ENCODE assay signal across 8 mouse cellular contexts in the genomic region with DNA sequence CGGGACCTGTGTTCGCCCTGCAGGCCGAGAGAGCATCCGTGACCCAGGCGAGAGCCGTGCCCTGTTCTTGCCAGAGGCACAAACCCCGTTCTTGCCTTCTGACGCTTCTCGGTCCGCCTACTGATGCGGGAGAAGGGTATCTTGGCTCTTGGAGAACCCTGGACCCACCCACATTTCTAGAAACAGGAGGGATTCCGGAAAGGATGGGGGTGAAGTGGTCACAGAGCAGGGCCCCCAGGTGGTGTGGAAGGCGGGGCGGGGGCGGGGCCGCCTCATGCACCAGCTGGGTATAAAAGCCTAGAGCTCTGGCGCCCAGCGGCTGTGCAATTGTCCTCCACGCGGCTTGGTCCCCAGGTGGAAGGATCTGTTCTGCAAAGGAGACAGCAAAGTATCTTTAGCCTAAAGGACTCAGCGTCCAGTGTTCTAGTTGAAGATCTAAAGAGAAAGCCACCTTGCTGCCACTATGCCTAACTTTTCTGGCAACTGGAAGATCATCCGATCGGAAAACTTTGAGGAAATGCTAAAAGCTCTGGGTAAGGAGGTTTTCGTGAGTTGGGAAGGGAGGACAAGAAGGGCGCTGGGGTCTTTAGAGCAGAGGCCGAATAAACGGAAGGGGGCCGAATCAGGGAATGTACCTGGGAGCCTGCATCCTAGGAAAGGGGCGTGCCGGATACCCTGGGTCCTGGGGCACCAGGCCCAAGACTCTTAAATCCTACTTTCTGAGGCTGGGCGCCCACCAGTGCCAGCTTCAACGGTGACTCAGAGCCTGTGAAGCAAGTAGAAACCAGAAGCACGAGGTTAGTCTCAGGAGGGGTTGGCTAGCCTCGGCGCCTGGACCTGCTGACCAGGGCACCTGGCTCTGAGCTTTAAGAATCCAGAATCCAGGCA. TPM values are rescaled to one million over a fixed set of nuclear protein-coding genes. Genes with fewer than 3 reads are reported as not detected.
DNase-seq lines count a peak whose midpoint lies in the region; ATAC-seq and TF ChIP-seq lines count a peak whose summit lies in the region.

TSS of gene Crabp2 (plus strand) at position 289 of the 888 bp plus-strand sequence.

- peak within 1 kb of the TSS; percentile 71 for H3K4me2 ChIP-seq in lung, embryonic 14.5 days
- peak within 1 kb of the TSS; percentile 60 for H3K4me2 ChIP-seq in hindbrain, postnatal 0 days (ENCODE audit: low read depth, low read length)
- H3K4me2 ChIP-seq in midbrain, postnatal 0 days (ENCODE audit: low read depth, low read length, poor library complexity, severe bottlenecking) = peak within 1 kb of the TSS; percentile 64

- H3K36me3 ChIP-seq in lung, embryonic 14.5 days (ENCODE audit: insufficient read depth) = 0 out of 2 replicates have a peak, but pooled peaks cover 4% of the 10 kb centered on the region
- no peaks in the 10 kb centered on the region for H3K36me3 ChIP-seq in hindbrain, postnatal 0 days (ENCODE audit: insufficient read depth, low read length)
- no peaks in the 10 kb centered on the region for H3K36me3 ChIP-seq in midbrain, postnatal 0 days (ENCODE audit: insufficient read depth, low read length)

- TF ChIP-seq CTCF in lung, embryonic 14.5 days (IDR thresholded peaks at IDR 0.05; ENCODE audit: low read depth) = no peak
- TF ChIP-seq CTCF in hindbrain, postnatal 0 days (IDR thresholded peaks at IDR 0.05; ENCODE audit: low read depth) = no peak
- no peak for TF ChIP-seq CTCF in midbrain, postnatal 0 days (IDR thresholded peaks at IDR 0.05)

- H3K27me3 ChIP-seq in lung, embryonic 14.5 days (ENCODE audit: insufficient read depth, low read length) = peaks cover 22% of the 10 kb centered on the region
- no peaks in the 10 kb centered on the region; the same call in 1 of the 2 replicates for H3K27me3 ChIP-seq in hindbrain, postnatal 0 days (ENCODE audit: insufficient read depth, low read length)
- H3K27me3 ChIP-seq in midbrain, postnatal 0 days (ENCODE audit: insufficient read depth, low read length) = 0 out of 2 replicates have a peak, but pooled peaks cover 4% of the 10 kb centered on the region

- H3K4me1 ChIP-seq in lung, embryonic 14.5 days (ENCODE audit: insufficient read depth) = peaks cover 47% of the 10 kb centered on the region
- peaks cover 22% of the 10 kb centered on the region for H3K4me1 ChIP-seq in hindbrain, postnatal 0 days (ENCODE audit: insufficient read depth, low read length)
- H3K4me1 ChIP-seq in midbrain, postnatal 0 days (ENCODE audit: insufficient read depth, low read length) = peaks cover 14% of the 10 kb centered on the region

- H3K4me3 ChIP-seq in lung, embryonic 14.5 days (ENCODE audit: low read depth, low read length) = peak within 1 kb of the TSS; percentile 32
- peak within 1 kb of the TSS; percentile 32 for H3K4me3 ChIP-seq in hindbrain, postnatal 0 days (ENCODE audit: low read length)
- peak within 1 kb of the TSS; percentile 26 for H3K4me3 ChIP-seq in midbrain, postnatal 0 days (ENCODE audit: low read depth, low read length)

- peak; percentile 50 for DNase-seq in lung, embryonic 14.5 days
- no peak for DNase-seq in lung, postnatal 25 days (ENCODE audit: low spot score)
- peak; percentile 86 for DNase-seq in embryo, embryonic 11 days
- DNase-seq in hindbrain, postnatal 0 days (ENCODE audit: low spot score) = peak; percentile 27
- DNase-seq in midbrain, postnatal 0 days (ENCODE audit: low spot score) = no peak
- DNase-seq in right cerebral cortex, adult 2 months (ENCODE audit: low spot score in 2 of 2) = no peak
- no peak for DNase-seq in urinary bladder, postnatal 25 days (ENCODE audit: low spot score)
- no peak for DNase-seq in cerebellum, adult 18-20 months

- 0 out of 2 replicates have a peak within 1 kb of the TSS, but pooled peaks have one; percentile 1 for H3K27ac ChIP-seq in lung, embryonic 14.5 days (ENCODE audit: low read depth)
- H3K27ac ChIP-seq in hindbrain, postnatal 0 days = no peak within 1 kb of the TSS
- no peak within 1 kb of the TSS for H3K27ac ChIP-seq in midbrain, postnatal 0 days (ENCODE audit: low read depth, low read length)

- H3K9me3 ChIP-seq in lung, embryonic 14.5 days (ENCODE audit: low read depth, low read length) = no peaks in the 10 kb centered on the region
- H3K9me3 ChIP-seq in hindbrain, postnatal 0 days (ENCODE audit: low read length) = no peaks in the 10 kb centered on the region
- no peaks in the 10 kb centered on the region for H3K9me3 ChIP-seq in midbrain, postnatal 0 days (ENCODE audit: low read length)

- ATAC-seq in lung, embryonic 14.5 days (ENCODE audit: insufficient read depth) = no peak
- no peak for ATAC-seq in hindbrain, postnatal 0 days
- ATAC-seq in midbrain, postnatal 0 days (ENCODE audit: low FRiP score) = no peak

- 4% methylated on average over 35 of the region's 35 CpGs for whole genome bisulfite sequencing in lung, embryonic 14.5 days
- WGBS in hindbrain, postnatal 0 days = 4% methylated on average over 35 of the region's 35 CpGs
- WGBS in midbrain, postnatal 0 days = 6% methylated on average over 33 of the region's 35 CpGs

- peak within 1 kb of the TSS; percentile 50 for H3K9ac ChIP-seq in lung, embryonic 14.5 days
- 0 out of 2 replicates have a peak within 1 kb of the TSS, but pooled peaks have one; percentile 5 for H3K9ac ChIP-seq in hindbrain, postnatal 0 days (replicated peaks; ENCODE audit: low read length)
- H3K9ac ChIP-seq in midbrain, postnatal 0 days (replicated peaks; ENCODE audit: low read length, poor library complexity, severe bottlenecking) = 0 out of 2 replicates have a peak within 1 kb of the TSS, but pooled peaks have one; percentile 13

RNA-seq across cellular contexts. Expression of gene Crabp2, which starts in this region (rescaled TPM):
- polyA plus RNA-seq in lung, embryonic 14.5 days (2014; fragmentation: Nextera tagmentation; extraction: Ambion mirVana) = 7.7 and 10.3 TPM in 2 replicates
- 9.8 and 28.6 TPM in 2 replicates for total RNA-seq in hindbrain, postnatal 0 days (2014; rRNA removed)
- polyA plus RNA-seq in hindbrain, postnatal 0 days (2015; fragmentation: Nextera tagmentation; extraction: Ambion mirVana) = 44.5 and 46.3 TPM in 2 replicates
- total RNA-seq in midbrain, postnatal 0 days (2014; rRNA removed) = 19.2 and 27.1 TPM in 2 replicates
- polyA plus RNA-seq in midbrain, postnatal 0 days (2015; fragmentation: Nextera tagmentation; extraction: Ambion mirVana) = 49.0 and 50.8 TPM in 2 replicates

Comparison
In these comparisons a context has a peak if more than half of its experiments do, and no peak if none do; other contexts are left out.
1. DNase-seq: peak in lung, embryonic 14.5 days (single experiment), embryo, embryonic 11 days (single experiment) and hindbrain, postnatal 0 days (single experiment); none in lung, postnatal 25 days (single experiment), midbrain, postnatal 0 days (single experiment), right cerebral cortex, adult 2 months (0 of 2), urinary bladder, postnatal 25 days (single experiment) and cerebellum, adult 18-20 months (0 of 2).
2. Peak in every context shown above with its lines, with median percentiles within 50 percentile points of each other: H3K4me2 ChIP-seq, H3K4me3 ChIP-seq and H3K9ac ChIP-seq.